Mouse (Mus musculus) liver, embryonic 16.5 days (tissue): Measurements from ENCODE around the gene Apbb1. TPM values are rescaled to one million over a fixed set of nuclear protein-coding genes. Genes with fewer than 3 reads are reported as not detected.

ENCODE experiments used
- ATAC-seq: fragments of 200-750 bp; cut with Nextera tagmentation; 2 replicates; pipeline ENCODE4 v1.8.0; 2017; ENCODE audit warnings: low read depth, mild to moderate bottlenecking, moderate number of reproducible peaks, moderate library complexity
- H3K27ac ChIP-seq: fragments of 300-500 bp; sonication (generic); 2 replicates; pipeline ENCODE4 v1.5.1; 2014; ENCODE audit warnings: mild to moderate bottlenecking, low read length
- H3K27me3 ChIP-seq: fragments of 300-500 bp; sonication (generic); 2 replicates; pipeline ENCODE4 v1.6.1; 2014; ENCODE audit warnings: low read depth, low read length, mixed read lengths; ENCODE audit not compliant: control insufficient read depth, insufficient read depth
- H3K36me3 ChIP-seq: fragments of 300-500 bp; sonication (generic); 2 replicates; pipeline ENCODE4 v1.6.1; 2014; ENCODE audit warnings: mild to moderate bottlenecking; ENCODE audit not compliant: control insufficient read depth, insufficient read depth
- H3K4me1 ChIP-seq: fragments of 300-500 bp; sonication (generic); 2 replicates; pipeline ENCODE4 v1.6.1; 2014; ENCODE audit warnings: low read depth, low read length, mixed read lengths; ENCODE audit not compliant: control insufficient read depth
- H3K4me2 ChIP-seq: fragments of 300-500 bp; sonication (generic); 2 replicates; pipeline ENCODE4 v1.6.1; 2014; ENCODE audit warnings: low read depth, low read length, mixed read lengths
- H3K4me3 ChIP-seq: fragments of 300-500 bp; sonication (generic); 2 replicates; pipeline ENCODE4 v1.5.1; 2014; ENCODE audit warnings: low read depth, mild to moderate bottlenecking, low read length
- H3K9ac ChIP-seq: fragments of 300-500 bp; sonication (generic); 2 replicates; pipeline ENCODE4 v1.6.1; 2014; ENCODE audit warnings: low read depth, low read length
- H3K9me3 ChIP-seq: fragments of 300-500 bp; sonication (generic); replicated peaks from 2 replicates; pipeline ENCODE4 v1.6.1; 2016; ENCODE audit warnings: low read length; ENCODE audit not compliant: control insufficient read depth
- WGBS: fragments of 180-500 bp; shearing (Covaris S2); extraction: QIAGEN DNeasy Blood & Tissue Kit; methylation state at CpG from one replicate; pipeline ENCODE4 v1.1.7; 2014; ENCODE audit not compliant: insufficient replicate concordance; 5-methylcytosine and 5-hydroxymethylcytosine counted together
- polyA plus RNA-seq: library from polyadenylated mRNA; unstranded; fragments of >200 nt; fragmentation: Nextera tagmentation; extraction: Ambion mirVana; gene quantifications from 2 replicates; pipeline ENCODE4 v1.2.1, GENCODE M21; 2015

Gene Apbb1
- polyA plus RNA-seq, 1 experiment from 2014 or later, result 3.3 TPM

DNA sequence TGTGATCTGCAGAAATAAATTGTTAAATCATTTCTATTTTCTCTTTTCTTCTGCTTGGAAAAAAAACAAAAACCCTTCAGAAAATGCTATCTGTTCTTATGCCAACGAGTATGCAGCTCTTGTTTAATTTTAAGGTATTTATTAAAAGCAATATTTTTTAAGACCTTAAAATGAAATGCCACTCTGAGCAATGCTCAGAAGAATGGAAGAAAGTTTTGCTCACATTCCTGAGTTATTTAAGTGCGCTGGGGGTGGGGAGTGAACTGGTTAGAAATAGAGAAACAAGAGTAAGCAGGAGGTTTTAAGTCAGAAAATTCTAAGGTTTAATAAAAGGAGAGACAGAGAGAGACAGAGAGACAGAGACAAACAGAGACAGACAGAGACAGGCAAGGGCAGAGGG is 61.7 kb downstream of the Apbb1 start:
- no peak overlapping the region for H3K27ac ChIP-seq
- H3K27me3 ChIP-seq, result no peaks in the 10 kb centered on the region
- no peak overlapping the region for H3K4me2 ChIP-seq
- H3K4me1 ChIP-seq, result no peaks in the 10 kb centered on the region
- WGBS, result 54% methylated on average over 2 of the region's 2 CpGs
- no peaks in the 10 kb centered on the region for H3K36me3 ChIP-seq
- no peak for ATAC-seq
- H3K9ac ChIP-seq, result no peak overlapping the region
- H3K9me3 ChIP-seq, result no peaks in the 10 kb centered on the region
- no peak overlapping the region for H3K4me3 ChIP-seq

DNA sequence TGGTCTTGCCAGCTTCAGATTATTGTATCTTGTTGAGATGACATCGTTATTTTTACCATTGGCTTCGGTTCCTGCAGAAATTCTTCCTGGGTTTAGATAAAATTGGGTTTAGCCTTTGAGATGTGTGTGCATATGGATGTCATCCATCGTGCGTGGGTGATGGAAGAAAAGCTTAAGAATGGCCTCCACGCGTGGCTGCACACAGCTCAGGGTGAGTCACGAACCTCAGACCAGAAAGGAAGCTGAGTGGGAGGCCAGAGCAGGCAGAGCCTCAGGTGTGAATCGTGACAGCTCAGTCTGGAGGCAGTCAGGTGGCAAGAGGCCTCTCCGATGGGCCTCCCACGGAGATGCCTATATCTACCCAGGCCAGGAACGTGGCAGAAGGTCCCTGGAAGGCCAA is 62.1 kb downstream of the Apbb1 start:
- no peaks in the 10 kb centered on the region for H3K4me1 ChIP-seq

DNA sequence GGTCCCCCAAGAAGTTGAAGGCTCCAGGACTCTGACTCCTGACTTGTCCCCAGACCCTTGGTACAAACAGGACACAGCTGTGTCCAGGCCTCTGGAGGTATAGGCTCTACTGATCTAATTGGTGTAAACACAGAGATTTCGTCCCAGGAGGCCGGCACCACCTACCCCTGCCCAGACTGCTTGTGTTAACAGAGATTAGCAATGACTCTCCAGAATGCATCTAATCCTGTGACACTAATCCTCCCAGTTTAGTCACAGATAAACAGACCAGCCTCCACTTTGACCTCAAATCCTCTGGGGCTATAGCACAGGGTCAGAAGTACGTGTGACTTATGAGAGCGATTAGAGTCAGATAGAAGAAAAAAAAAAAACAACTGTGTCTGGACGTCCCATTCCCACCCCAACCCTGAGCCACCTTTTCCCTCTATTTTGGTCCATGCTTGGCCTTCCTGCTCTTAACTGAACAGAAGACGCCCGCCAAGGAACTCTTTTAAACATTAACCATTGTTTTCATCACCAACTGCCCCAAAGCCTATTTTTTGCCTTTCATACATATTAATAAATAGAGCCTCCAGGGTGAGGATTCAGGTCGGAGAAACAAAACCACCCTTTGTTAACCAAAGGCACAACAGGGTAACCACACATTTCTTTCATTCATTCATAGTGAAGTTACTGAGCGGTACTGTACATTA is 64.6 kb downstream of the Apbb1 start:
- Histone ChIP-seq H3K36me3 (no peaks in the 10 kb centered on the region), H3K27ac (no peak overlapping the region), H3K4me1 (no peaks in the 10 kb centered on the region), H3K9ac (no peak overlapping the region), H3K9me3 (no peaks in the 10 kb centered on the region), H3K27me3 (no peaks in the 10 kb centered on the region), H3K4me3 (no peak overlapping the region), H3K4me2 (no peak overlapping the region)
- 45% methylated on average over 9 of the region's 9 CpGs for WGBS
- ATAC-seq, result no peak

More for the DNA sequence above, 62.1 kb downstream of the Apbb1 start:
- WGBS, result 48% methylated on average over 11 of the region's 11 CpGs
- H3K4me2 ChIP-seq, result no peak overlapping the region
- H3K27me3 ChIP-seq, result no peaks in the 10 kb centered on the region
- H3K27ac ChIP-seq, result no peak overlapping the region
- H3K4me3 ChIP-seq, result no peak overlapping the region
- no peak overlapping the region for H3K9ac ChIP-seq
- no peaks in the 10 kb centered on the region for H3K9me3 ChIP-seq
- H3K36me3 ChIP-seq, result no peaks in the 10 kb centered on the region
- ATAC-seq, result no peak

DNA sequence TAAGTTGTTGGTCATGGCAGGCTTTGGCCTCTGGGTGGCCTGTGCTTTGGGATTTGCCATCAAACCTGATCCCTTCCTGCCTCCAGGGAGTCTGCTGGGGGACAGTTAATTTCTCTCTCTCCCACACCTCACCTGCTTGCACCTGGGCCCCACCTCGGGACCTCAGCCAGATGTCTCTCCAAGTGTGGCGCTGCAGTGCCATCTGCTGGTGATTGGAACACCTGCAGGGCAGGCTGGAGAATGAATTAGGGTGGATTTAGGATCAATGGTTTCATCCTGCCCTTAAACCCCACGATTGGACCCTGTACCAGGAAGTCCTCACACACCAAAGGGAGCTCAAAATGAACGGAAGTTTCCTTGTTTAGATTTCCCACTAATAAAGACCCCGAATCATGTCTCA is 66.3 kb downstream of the Apbb1 start:
- 5% methylated on average over 5 of the region's 5 CpGs for WGBS
- Histone ChIP-seq H3K4me3 (no peak overlapping the region), H3K4me2 (no peak overlapping the region), H3K9ac (no peak overlapping the region), H3K4me1 (no peaks in the 10 kb centered on the region), H3K27ac (no peak overlapping the region), H3K36me3 (no peaks in the 10 kb centered on the region), H3K27me3 (no peaks in the 10 kb centered on the region), H3K9me3 (no peaks in the 10 kb centered on the region)
- no peak for ATAC-seq

DNA sequence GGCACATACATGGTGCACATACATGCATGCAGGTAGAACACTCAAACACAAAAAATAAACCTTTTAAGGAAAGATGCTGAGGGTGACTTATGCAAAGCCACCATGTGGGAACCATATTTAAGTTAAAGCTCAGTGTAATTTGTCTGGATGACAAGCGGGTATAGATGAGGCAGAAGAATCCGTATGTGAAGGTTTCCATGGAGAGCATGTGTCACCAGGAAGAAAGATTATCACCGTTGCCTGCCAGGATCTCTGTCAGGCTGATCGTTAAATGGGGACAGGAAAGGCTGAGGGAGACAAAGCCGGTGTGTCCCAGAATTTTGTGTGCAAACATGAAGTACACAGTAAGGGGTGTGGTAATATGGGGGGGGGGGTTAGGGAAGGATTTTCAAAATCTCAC is 66.9 kb downstream of the Apbb1 start:
- H3K4me3 ChIP-seq, result no peak overlapping the region

DNA sequence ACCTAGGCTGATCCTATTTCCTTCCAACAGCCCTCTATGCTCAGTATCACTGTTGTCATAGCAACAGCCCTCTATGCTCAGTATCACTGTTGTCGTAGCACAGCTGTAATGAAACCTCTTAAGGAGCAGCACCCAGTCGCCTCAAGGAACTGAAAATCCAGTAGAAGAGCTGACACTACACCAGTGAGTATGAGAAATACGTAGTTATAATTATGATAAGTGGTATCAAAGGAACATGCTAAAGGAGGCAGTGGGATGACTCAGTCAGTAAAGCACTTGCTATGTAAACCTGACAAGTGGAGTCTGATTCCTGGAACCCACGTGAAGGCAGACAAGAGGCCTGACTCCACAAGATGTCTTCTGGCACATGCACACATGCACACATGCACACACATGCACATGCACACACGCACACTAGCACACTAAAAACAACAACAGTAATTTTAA is 67.6 kb downstream of the Apbb1 start:
- ATAC-seq, result no peak
- Histone ChIP-seq H3K27ac (no peak overlapping the region), H3K4me1 (no peaks in the 10 kb centered on the region), H3K4me2 (no peak overlapping the region), H3K4me3 (no peak overlapping the region), H3K9ac (no peak overlapping the region), H3K36me3 (no peaks in the 10 kb centered on the region), H3K27me3 (no peaks in the 10 kb centered on the region), H3K9me3 (no peaks in the 10 kb centered on the region)
- 52% methylated on average over 5 of the region's 5 CpGs for WGBS

More for the DNA sequence above, 66.9 kb downstream of the Apbb1 start:
- no peak for ATAC-seq
- Histone ChIP-seq H3K4me1 (no peaks in the 10 kb centered on the region), H3K4me2 (no peak overlapping the region), H3K36me3 (no peaks in the 10 kb centered on the region), H3K9ac (no peak overlapping the region), H3K27ac (no peak overlapping the region), H3K9me3 (no peaks in the 10 kb centered on the region), H3K27me3 (no peaks in the 10 kb centered on the region)
- 51% methylated on average over 5 of the region's 5 CpGs for WGBS

DNA sequence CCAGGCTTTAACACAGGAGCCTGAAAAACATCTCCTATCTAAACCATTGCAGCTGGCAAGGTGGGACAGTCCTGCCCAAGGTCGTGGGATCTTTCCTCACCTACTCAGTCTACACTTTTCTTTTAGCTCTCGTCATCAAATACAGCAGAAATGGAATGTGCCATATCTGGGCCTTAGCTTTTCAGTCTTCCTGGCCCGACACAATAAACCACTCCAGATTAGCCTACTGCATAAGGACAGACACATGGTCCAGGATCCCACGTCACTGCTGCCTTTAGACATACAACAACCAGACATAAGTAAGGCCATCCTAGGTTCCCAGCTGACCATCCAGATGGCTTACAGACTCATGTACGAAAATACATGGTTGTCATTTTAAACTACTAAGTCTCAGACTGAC is 71.3 kb downstream of the Apbb1 start:
- Histone ChIP-seq H3K4me2 (no peak overlapping the region), H3K9ac (no peak overlapping the region), H3K36me3 (no peaks in the 10 kb centered on the region), H3K27me3 (no peaks in the 10 kb centered on the region), H3K4me3 (no peak overlapping the region), H3K27ac (no peak overlapping the region), H3K4me1 (no peaks in the 10 kb centered on the region), H3K9me3 (no peaks in the 10 kb centered on the region)
- 62% methylated on average over 5 of the region's 5 CpGs for WGBS
- ATAC-seq, result no peak

Other genes starting within 250 kb of the Apbb1 start
- not detected in 2 replicates for gene Olfr690, start 247.5 kb downstream of the Apbb1 start, polyA plus RNA-seq
- gene Olfr691, start 239.4 kb downstream of the Apbb1 start, polyA plus RNA-seq, result not detected in 2 replicates
- gene Olfr692, start 213.4 kb downstream of the Apbb1 start, polyA plus RNA-seq, result not detected in 2 replicates
- not detected in 2 replicates for gene Gm5901, start 206.6 kb downstream of the Apbb1 start, polyA plus RNA-seq
- 13.7 and 13.8 TPM in 2 replicates for gene Fam160a2, start 181.6 kb downstream of the Apbb1 start, polyA plus RNA-seq
- gene Cnga4, start 177.1 kb downstream of the Apbb1 start, polyA plus RNA-seq, result not detected in 2 replicates
- gene Cckbr, start 155.9 kb downstream of the Apbb1 start, polyA plus RNA-seq, result not detected in 2 replicates
- 4.0 and 5.2 TPM in 2 replicates for gene Cavin3, start 99.4 kb downstream of the Apbb1 start, polyA plus RNA-seq
- 21.3 and 21.9 TPM in 2 replicates for gene Smpd1, start 27.3 kb downstream of the Apbb1 start, polyA plus RNA-seq
- gene Hpx, start 18.5 kb upstream of the Apbb1 start, polyA plus RNA-seq, result 451 and 504 TPM in 2 replicates
- gene Trim3, start 51.9 kb upstream of the Apbb1 start, polyA plus RNA-seq, result 3.1 and 4.6 TPM in 2 replicates
- gene Timm10b, start 58.4 kb upstream of the Apbb1 start, polyA plus RNA-seq, result 91.7 and 106 TPM in 2 replicates
- gene Arfip2, start 58.8 kb upstream of the Apbb1 start, polyA plus RNA-seq, result 11.0 and 11.2 TPM in 2 replicates
- gene Gm45799, start 58.9 kb upstream of the Apbb1 start, polyA plus RNA-seq, result 4.1 and 17.0 TPM in 2 replicates
- 0.13 and 0.16 TPM in 2 replicates for gene Dnhd1, start 69.2 kb upstream of the Apbb1 start, polyA plus RNA-seq
- gene Ilk, start 154.9 kb upstream of the Apbb1 start, polyA plus RNA-seq, result 114 and 116 TPM in 2 replicates
- 11.0 and 11.5 TPM in 2 replicates for gene Rrp8, start 155.7 kb upstream of the Apbb1 start, polyA plus RNA-seq
- gene Taf10, start 162.7 kb upstream of the Apbb1 start, polyA plus RNA-seq, result 82.4 and 84.8 TPM in 2 replicates
- 65.0 and 73.5 TPM in 2 replicates for gene Tpp1, start 170.6 kb upstream of the Apbb1 start, polyA plus RNA-seq
- gene Dchs1, start 206.0 kb upstream of the Apbb1 start, polyA plus RNA-seq, result 0.77 and 0.91 TPM in 2 replicates
- 204 and 210 TPM in 2 replicates for gene Mrpl17, start 229.4 kb upstream of the Apbb1 start, polyA plus RNA-seq